Mouse (Mus musculus) gastrocnemius, postnatal 36 days (tissue): ENCODE results near the gene Atp1b3. TPM values are rescaled to one million over a fixed set of nuclear protein-coding genes. Genes with fewer than 3 reads are reported as not detected.
A peak's percentile ranks its signal among the peaks of the same experiment; 100 is the strongest.
"Not testable (repeated sequence)": the region's sequence is repeated elsewhere in the genome, so short reads cannot be mapped to it uniquely, and the experiment has no call there.

ENCODE experiments used
- DNase-seq, 2 experiments: peaks; one replicate each; pipeline ENCODE4 v3.0.0; 2022
- intact Hi-C: fragments of 180-260 bp; cut with DNase I; formaldehyde crosslinking; loops from one replicate; pipeline ENCODE4 v1.15.1; 2025
- long read RNA-seq, 2 experiments: library from polyadenylated mRNA; stranded (forward); transcript quantifications; one replicate each; pipeline ENCODE4 v2.0.0; 2021
- total RNA-seq, 2 experiments: library from RNA; stranded (reverse); gene quantifications; 2 replicates each; pipeline ENCODE4 v1.2.3; 2021

Gene Atp1b3
- 10 to 100 TPM; 30.6 to 32.0 TPM for total RNA-seq
- long read RNA-seq, experiment 1, transcript Atp1b3-201 (7 exons, 1,994 nt), result major isoform, 12 of 58 reads
- long read RNA-seq, experiment 1, partial matches to known transcripts, result 0 of 58 reads
- long read RNA-seq, experiment 1, other reads (novel, unspliced or antisense), result 46 of 58 reads
- long read RNA-seq, experiment 2, transcript Atp1b3-201 (7 exons, 1,994 nt), result major isoform, 19 of 65 reads
- long read RNA-seq, experiment 2, partial matches to known transcripts, result 4 of 65 reads
- long read RNA-seq, experiment 2, other reads (novel, unspliced or antisense), result 42 of 65 reads

- DNase-seq, result peak; percentile 100
- intact Hi-C loops, result loop anchor here (5.0 kb wide), 1 partner anchor 113 kb away; the partner anchor contains the start of gene Rnf7
These were observed at the start of gene Atp1b3 for GRCm38 (mm10) chr9:96364141-96364838. TSS of gene Atp1b3 (minus strand) at chr9:96364442.

- intact Hi-C loops, result no loop called here
- DNase-seq, result no peak
These were observed 48.7 kb upstream of the Atp1b3 start for GRCm38 (mm10) chr9:96412821-96413405.

GRCm38 (mm10) chr9:96404312-96404711, 40.1 kb upstream of the Atp1b3 start:
- intact Hi-C loops, result no loop called here
- no peak for DNase-seq

- DNase-seq, intact Hi-C loops: not testable (repeated sequence)
These were observed 35.7 kb upstream of the Atp1b3 start for GRCm38 (mm10) chr9:96399916-96400315.

GRCm38 (mm10) chr9:96399425-96399878, 35.2 kb upstream of the Atp1b3 start:
- intact Hi-C loops, result no loop called here
- no peak for DNase-seq

GRCm38 (mm10) chr9:96398614-96399013, 34.4 kb upstream of the Atp1b3 start:
- DNase-seq, result no peak
- intact Hi-C loops, result no loop called here

- DNase-seq, result no peak
- intact Hi-C loops, result no loop called here
These were observed 33.9 kb upstream of the Atp1b3 start for GRCm38 (mm10) chr9:96398165-96398564.

- intact Hi-C loops, result no loop called here
- DNase-seq, result no peak
These were observed 30.9 kb upstream of the Atp1b3 start for GRCm38 (mm10) chr9:96394910-96395690.

GRCm38 (mm10) chr9:96393731-96394235, 29.5 kb upstream of the Atp1b3 start:
- intact Hi-C loops, result no loop called here
- no peak for DNase-seq

GRCm38 (mm10) chr9:96393112-96393511, 28.9 kb upstream of the Atp1b3 start:
- DNase-seq, result no peak
- intact Hi-C loops, result no loop called here

- DNase-seq, result no peak
- intact Hi-C loops, result no loop called here
These were observed 27.7 kb upstream of the Atp1b3 start for GRCm38 (mm10) chr9:96391921-96392320.

- intact Hi-C loops, result no loop called here
- no peak for DNase-seq
These were observed 19.7 kb upstream of the Atp1b3 start for GRCm38 (mm10) chr9:96383714-96384487.

- no peak for DNase-seq
- intact Hi-C loops, result no loop called here
These were observed 18.5 kb upstream of the Atp1b3 start for GRCm38 (mm10) chr9:96382756-96383155.

GRCm38 (mm10) chr9:96381393-96381792, 17.2 kb upstream of the Atp1b3 start:
- no peak for DNase-seq
- intact Hi-C loops, result no loop called here

GRCm38 (mm10) chr9:96379551-96379950, 15.3 kb upstream of the Atp1b3 start:
- intact Hi-C loops, result no loop called here
- DNase-seq, result no peak

- intact Hi-C loops, result no loop called here
- no peak for DNase-seq
These were observed 14.5 kb upstream of the Atp1b3 start for GRCm38 (mm10) chr9:96378747-96379146.

GRCm38 (mm10) chr9:96377096-96377495, 12.9 kb upstream of the Atp1b3 start:
- intact Hi-C loops, result no loop called here
- no peak for DNase-seq

GRCm38 (mm10) chr9:96375819-96376218, 11.6 kb upstream of the Atp1b3 start:
- no peak for DNase-seq
- intact Hi-C loops, result no loop called here

- DNase-seq, result no peak
- intact Hi-C loops, result no loop called here
These were observed 6.8 kb upstream of the Atp1b3 start for GRCm38 (mm10) chr9:96371075-96371474.
